Mouse (Mus musculus) central nervous system, embryonic 18 days (tissue): ENCODE data around the gene Gm11027. TPM values are rescaled to one million over a fixed set of nuclear protein-coding genes. Genes with fewer than 3 reads are reported as not detected.

Experiments used
- polyA plus RNA-seq: library from polyadenylated mRNA; depleted of rRNA; stranded (reverse); fragments of >200 nt; gene quantifications from 2 replicates; pipeline ENCODE4 v1.2.3, GENCODE M21; 2012; rRNA removed

Gene Gm11027
- polyA plus RNA-seq: not detected in 2 replicates

GRCm38 (mm10) chr12:116275086-116275485, at the start of gene Gm11027:
Gm11027 (plus strand) TSS chr12:116275386.

GRCm38 (mm10) chr12:116262555-116263341, 12.4 kb upstream of the Gm11027 start, which contains the start of gene Wdr60:
Wdr60 (minus strand) TSS chr12:116263022.

GRCm38 (mm10) chr12:116280653-116281364, 5.6 kb downstream of the Gm11027 start, which contains the start of gene Esyt2:
Esyt2 (plus strand) TSS chr12:116281196.

Other genes with a start within 250 kb of the Gm11027 start
- 37.7 and 39.7 TPM in 2 replicates for gene Zfp386, start 227.7 kb upstream of the Gm11027 start, polyA plus RNA-seq
- 1.5 and 1.8 TPM in 2 replicates for gene Vipr2, start 197.7 kb upstream of the Gm11027 start, polyA plus RNA-seq
- 16.5 and 16.6 TPM in 2 replicates for gene Wdr60, start 12.4 kb upstream of the Gm11027 start, polyA plus RNA-seq
- 12.2 and 13.0 TPM in 2 replicates for gene Esyt2, start 5.8 kb downstream of the Gm11027 start, polyA plus RNA-seq
- gene Ncapg2, start 130.0 kb downstream of the Gm11027 start, polyA plus RNA-seq: 8.4 and 9.1 TPM in 2 replicates
- 67.9 and 75.3 TPM in 2 replicates for gene Ptprn2, start 210.3 kb downstream of the Gm11027 start, polyA plus RNA-seq